ENCODE assay signal across 8 mouse cellular contexts in the genomic region with DNA sequence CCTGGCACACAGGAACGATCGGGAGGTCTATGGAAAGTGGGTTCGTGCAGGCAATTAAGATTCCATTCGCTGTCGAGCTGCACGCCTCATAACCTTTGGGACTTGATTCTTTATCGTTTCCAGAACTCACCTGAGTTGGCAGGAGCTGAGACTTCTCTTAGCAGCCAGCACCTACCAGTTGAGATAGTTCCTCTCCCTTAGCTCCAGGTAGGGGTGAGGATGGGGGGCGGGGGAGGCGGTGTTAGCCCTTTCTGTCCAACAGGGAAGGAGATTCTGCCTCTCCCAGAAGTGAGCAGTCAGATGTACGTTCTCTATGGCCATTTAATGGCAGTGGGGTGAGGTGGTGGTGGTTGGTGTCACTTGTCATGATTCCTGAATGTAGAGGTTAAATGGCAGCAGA. TPM values are rescaled to one million over a fixed set of nuclear protein-coding genes. Genes with fewer than 3 reads are reported as not detected.
A peak's percentile ranks its signal among the peaks of the same experiment; 100 is the strongest.
DNase-seq lines count a peak whose midpoint lies in the region; ATAC-seq and TF ChIP-seq lines count a peak whose summit lies in the region.

No protein-coding gene starts in this region.

- no peak for ATAC-seq in heart, embryonic 14.5 days (ENCODE audit: insufficient number of reproducible peaks, insufficient read depth, low FRiP score, low read depth)
- no peak for ATAC-seq in forebrain, embryonic 15.5 days (replicated peaks)
- ATAC-seq in liver, embryonic 15.5 days (ENCODE audit: insufficient read depth): no peak

- H3K27me3 ChIP-seq in heart, embryonic 14.5 days (ENCODE audit: control insufficient read depth, insufficient read depth, low read length): no peaks in the 10 kb centered on the region
- peaks cover 2% of the 10 kb centered on the region; the same call in 1 of the 2 replicates for H3K27me3 ChIP-seq in ES-Bruce4 (ENCODE audit: control insufficient read depth, insufficient read depth, low read length, poor library complexity, severe bottlenecking)
- H3K27me3 ChIP-seq in forebrain, embryonic 15.5 days: peaks cover 1% of the 10 kb centered on the region; the same call in 1 of the 2 replicates
- H3K27me3 ChIP-seq in liver, embryonic 15.5 days: peaks cover 15% of the 10 kb centered on the region

- H3K4me1 ChIP-seq in heart, embryonic 14.5 days (ENCODE audit: control insufficient read depth in 2 of 2, insufficient read depth in 2 of 2, low read length in 2 of 2): peaks cover 14 to 23% of the 10 kb centered on the region in 2 experiments
- peaks cover 4% of the 10 kb centered on the region for H3K4me1 ChIP-seq in ES-Bruce4 (ENCODE audit: control insufficient read depth, insufficient read depth, low read length)
- peaks cover 28% of the 10 kb centered on the region for H3K4me1 ChIP-seq in forebrain, embryonic 15.5 days
- H3K4me1 ChIP-seq in liver, embryonic 15.5 days (replicated peaks): peaks cover 81% of the 10 kb centered on the region

- peak overlapping the region; percentile 88 to 97 for H3K4me3 ChIP-seq in heart, embryonic 14.5 days (ENCODE audit: control insufficient read depth in 1 of 2, insufficient read depth in 1 of 2, low read depth in 1 of 2, low read length in 2 of 2)
- peak overlapping the region; percentile 91 for H3K4me3 ChIP-seq in ES-Bruce4 (ENCODE audit: low read depth, low read length)
- H3K4me3 ChIP-seq in forebrain, embryonic 15.5 days: peak overlapping the region; percentile 90
- peak overlapping the region; percentile 73 for H3K4me3 ChIP-seq in liver, embryonic 15.5 days (replicated peaks)

- TF ChIP-seq CTCF in ES-Bruce4 (IDR thresholded peaks at IDR 0.05; ENCODE audit: low read depth, low read length): no peak

- 4% methylated on average over 10 of the region's 10 CpGs for WGBS in heart, embryonic 14.5 days
- 4% methylated on average over 10 of the region's 10 CpGs for whole genome bisulfite sequencing in forebrain, embryonic 15.5 days
- WGBS in liver, embryonic 15.5 days (ENCODE audit: insufficient replicate concordance): 4% methylated on average over 10 of the region's 10 CpGs

- peak overlapping the region; percentile 96 for H3K9ac ChIP-seq in heart, embryonic 14.5 days (ENCODE audit: low read length)
- peak overlapping the region; percentile 4; the same call in 1 of the 2 replicates for H3K9ac ChIP-seq in ES-Bruce4 (ENCODE audit: low read depth, poor library complexity, severe bottlenecking)
- H3K9ac ChIP-seq in forebrain, embryonic 15.5 days (replicated peaks): peak overlapping the region; percentile 89
- H3K9ac ChIP-seq in liver, embryonic 15.5 days: peak overlapping the region; percentile 81; the same call in 1 of the 2 replicates

- no peak for TF ChIP-seq EP300 in ES-Bruce4 (IDR thresholded peaks at IDR 0.05; ENCODE audit: insufficient read depth, low read depth, low read length)

- TF ChIP-seq POLR2A in ES-Bruce4 (IDR thresholded peaks at IDR 0.05; ENCODE audit: insufficient read depth, low read length): no peak

- H3K36me3 ChIP-seq in heart, embryonic 14.5 days (ENCODE audit: control insufficient read depth, insufficient read depth, low read length): peaks cover 6% of the 10 kb centered on the region
- H3K36me3 ChIP-seq in ES-Bruce4 (ENCODE audit: control insufficient read depth, insufficient read depth, low read length, poor library complexity, severe bottlenecking): no peaks in the 10 kb centered on the region
- no peaks in the 10 kb centered on the region for H3K36me3 ChIP-seq in forebrain, embryonic 15.5 days
- no peaks in the 10 kb centered on the region for H3K36me3 ChIP-seq in liver, embryonic 15.5 days (replicated peaks)

- peak overlapping the region; percentile 89 for H3K4me2 ChIP-seq in heart, embryonic 14.5 days (ENCODE audit: low read length)
- peak overlapping the region; percentile 93 for H3K4me2 ChIP-seq in forebrain, embryonic 15.5 days (replicated peaks)
- H3K4me2 ChIP-seq in liver, embryonic 15.5 days: peak overlapping the region; percentile 99

- no peak for DNase-seq in heart, adult 8-10 months (ENCODE audit: low spot score)
- DNase-seq in frontal cortex, postnatal 25 days (ENCODE audit: low spot score in 2 of 2): no peak
- DNase-seq in left cerebral cortex, adult 8-10 months (ENCODE audit: low spot score in 2 of 2): no peak
- DNase-seq in lung, postnatal 10 days: no peak

- peak overlapping the region; percentile 89 to 92 for H3K27ac ChIP-seq in heart, embryonic 14.5 days (replicated peaks in 1 of 2; ENCODE audit: control insufficient read depth in 1 of 2, insufficient read depth in 1 of 2, low read depth in 2 of 2, low read length in 2 of 2)
- H3K27ac ChIP-seq in ES-Bruce4 (ENCODE audit: insufficient read depth, low read length): no peak overlapping the region
- peak overlapping the region; percentile 92 for H3K27ac ChIP-seq in forebrain, embryonic 15.5 days (replicated peaks)
- H3K27ac ChIP-seq in liver, embryonic 15.5 days (replicated peaks): peak overlapping the region; percentile 81

- no peaks in the 10 kb centered on the region for H3K9me3 ChIP-seq in heart, embryonic 14.5 days (ENCODE audit: control insufficient read depth, low read length)
- no peaks in the 10 kb centered on the region for H3K9me3 ChIP-seq in ES-Bruce4 (replicated peaks; ENCODE audit: control insufficient read depth, insufficient read depth, low read length, poor library complexity, severe bottlenecking)
- H3K9me3 ChIP-seq in forebrain, embryonic 15.5 days: no peaks in the 10 kb centered on the region
- H3K9me3 ChIP-seq in liver, embryonic 15.5 days (replicated peaks): no peaks in the 10 kb centered on the region

RNA-seq across cellular contexts. Expression of a gene that starts 2.0 kb away (rescaled TPM):
- polyA plus RNA-seq in heart, embryonic 14.5 days (2014; fragmentation: Nextera tagmentation; extraction: Ambion mirVana): 25.7 and 25.8 TPM in 2 replicates
- total RNA-seq in heart, adult 8-10 months (2022): 10 to 100 TPM; 45.5 to 50.0 (median 47.4) TPM
- polyA plus RNA-seq in ES-Bruce4 (2011; ENCODE audit: insufficient read depth, insufficient read length, low read depth, missing spikeins): 26.5 and 27.5 TPM in 2 replicates
- 26.5 and 29.0 TPM in 2 replicates for polyA plus RNA-seq in forebrain, embryonic 15.5 days (2015; fragmentation: Nextera tagmentation; extraction: Ambion mirVana)
- 7.1 and 7.2 TPM in 2 replicates for polyA plus RNA-seq in liver, embryonic 15.5 days (2015; fragmentation: Nextera tagmentation; extraction: Ambion mirVana)
- 10 to 100 TPM; 65.5 to 70.5 (median 67.3) TPM for total RNA-seq in left cerebral cortex, adult 8-10 months (2022)

RNA-seq across cellular contexts. Expression of a gene that starts 29.3 kb away (rescaled TPM):
- 54.7 and 62.5 TPM in 2 replicates for polyA plus RNA-seq in heart, embryonic 14.5 days (2014; fragmentation: Nextera tagmentation; extraction: Ambion mirVana)
- total RNA-seq in heart, adult 8-10 months (2022): 10 to 100 TPM; 37.4 to 46.3 (median 40.7) TPM
- 105 and 123 TPM in 2 replicates for polyA plus RNA-seq in ES-Bruce4 (2011; ENCODE audit: insufficient read depth, insufficient read length, low read depth, missing spikeins)
- polyA plus RNA-seq in forebrain, embryonic 15.5 days (2015; fragmentation: Nextera tagmentation; extraction: Ambion mirVana): 150 and 152 TPM in 2 replicates
- polyA plus RNA-seq in liver, embryonic 15.5 days (2015; fragmentation: Nextera tagmentation; extraction: Ambion mirVana): 62.0 and 63.5 TPM in 2 replicates
- 10 to 100 TPM; 65.3 to 80.8 (median 68.8) TPM for total RNA-seq in left cerebral cortex, adult 8-10 months (2022)

RNA-seq across cellular contexts. Expression of a gene that starts 30.1 kb away (rescaled TPM):
- polyA plus RNA-seq in heart, embryonic 14.5 days (2014; fragmentation: Nextera tagmentation; extraction: Ambion mirVana): 0.54 TPM in 2 replicates
- total RNA-seq in heart, adult 8-10 months (2022): not detected
- not detected in 2 replicates for polyA plus RNA-seq in ES-Bruce4 (2011; ENCODE audit: insufficient read depth, insufficient read length, low read depth, missing spikeins)
- polyA plus RNA-seq in forebrain, embryonic 15.5 days (2015; fragmentation: Nextera tagmentation; extraction: Ambion mirVana): 0.47 and 0.69 TPM in 2 replicates
- polyA plus RNA-seq in liver, embryonic 15.5 days (2015; fragmentation: Nextera tagmentation; extraction: Ambion mirVana): 0.18 TPM in 1 of 2 replicates, not detected in the other
- not detected for total RNA-seq in left cerebral cortex, adult 8-10 months (2022)

RNA-seq across cellular contexts. Expression of a gene that starts 41.2 kb away (rescaled TPM):
- polyA plus RNA-seq in heart, embryonic 14.5 days (2014; fragmentation: Nextera tagmentation; extraction: Ambion mirVana): 59.1 and 64.5 TPM in 2 replicates
- total RNA-seq in heart, adult 8-10 months (2022): 10 to 100 TPM; 41.6 to 53.8 (median 51.7) TPM
- 78.4 and 86.5 TPM in 2 replicates for polyA plus RNA-seq in ES-Bruce4 (2011; ENCODE audit: insufficient read depth, insufficient read length, low read depth, missing spikeins)
- polyA plus RNA-seq in forebrain, embryonic 15.5 days (2015; fragmentation: Nextera tagmentation; extraction: Ambion mirVana): 184 and 193 TPM in 2 replicates
- polyA plus RNA-seq in liver, embryonic 15.5 days (2015; fragmentation: Nextera tagmentation; extraction: Ambion mirVana): 52.4 and 59.4 TPM in 2 replicates
- 100 to 1,000 TPM; 297 to 314 (median 303) TPM for total RNA-seq in left cerebral cortex, adult 8-10 months (2022)

Comparison
In these comparisons a context has a peak if more than half of its experiments do, and no peak if none do; other contexts are left out.
1. H3K9ac ChIP-seq: peak in every context shown above with its lines; median percentile 96 in heart, embryonic 14.5 days; 89 in forebrain, embryonic 15.5 days; 81 in liver, embryonic 15.5 days; 4 in ES-Bruce4.